Comparison of ENCODE assay signal across 8 mouse cellular contexts in the genomic region with DNA sequence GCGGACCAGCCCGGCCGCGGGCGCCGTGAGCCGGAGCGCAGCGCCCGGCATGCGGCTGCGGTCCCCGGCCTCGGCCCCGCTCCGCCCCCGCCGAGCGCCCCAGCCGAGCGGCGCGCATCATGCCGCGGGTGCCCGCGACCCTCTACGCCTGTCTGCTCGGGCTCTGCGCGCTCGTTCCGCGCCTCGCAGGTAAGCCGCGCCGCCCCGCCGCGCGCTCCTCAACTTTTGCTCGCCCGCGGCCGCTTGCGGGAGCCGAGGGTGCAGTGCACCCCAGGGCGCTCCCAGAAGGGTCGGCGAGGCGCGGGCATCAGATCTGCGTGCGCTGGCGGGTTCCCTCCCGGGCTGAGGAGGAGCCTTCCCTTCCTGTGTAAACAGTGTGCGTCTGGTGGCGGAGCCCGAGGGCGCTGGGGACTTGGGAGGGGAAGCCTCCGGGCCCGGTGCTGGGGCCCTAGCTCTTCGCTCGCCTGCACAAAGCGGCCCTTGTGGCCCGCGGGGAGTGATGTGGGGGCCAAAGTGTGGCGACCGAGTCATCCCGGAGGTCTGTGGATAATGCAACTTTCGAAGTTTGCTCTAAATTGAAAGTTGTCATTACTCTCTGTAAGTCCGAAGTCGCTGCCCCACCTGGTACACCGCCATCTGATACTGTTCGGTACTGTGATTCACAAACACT. TPM values are rescaled to one million over a fixed set of nuclear protein-coding genes. Genes with fewer than 3 reads are reported as not detected.
DNase-seq lines count a peak whose midpoint lies in the region; ATAC-seq lines count a peak whose summit lies in the region.

No protein-coding gene starts in this region.

- under 1% methylated on average over 76 of the region's 76 CpGs for WGBS in hindbrain, embryonic 13.5 days
- under 1% methylated on average over 74 of the region's 76 CpGs for WGBS in limb, embryonic 12.5 days
- under 1% methylated on average over 67 of the region's 76 CpGs for WGBS in midbrain, embryonic 10.5 days

- peaks cover 86% of the 10 kb centered on the region for H3K27me3 ChIP-seq in hindbrain, embryonic 13.5 days
- H3K27me3 ChIP-seq in limb, embryonic 12.5 days: no peaks in the 10 kb centered on the region
- H3K27me3 ChIP-seq in midbrain, embryonic 10.5 days (ENCODE audit: low read depth, poor library complexity, severe bottlenecking): peaks cover 74% of the 10 kb centered on the region

- ATAC-seq in hindbrain, embryonic 13.5 days (ENCODE audit: low FRiP score): peak; percentile 81
- peak; percentile 67 for ATAC-seq in limb, embryonic 12.5 days (ENCODE audit: insufficient number of reproducible peaks, insufficient read depth, low FRiP score, low TSS enrichment, low read depth)

- peak overlapping the region; percentile 75 for H3K9ac ChIP-seq in hindbrain, embryonic 13.5 days
- peak overlapping the region; percentile 91 for H3K9ac ChIP-seq in limb, embryonic 12.5 days (replicated peaks)

- peak overlapping the region; percentile 99 for H3K4me2 ChIP-seq in hindbrain, embryonic 13.5 days
- H3K4me2 ChIP-seq in limb, embryonic 12.5 days: peak overlapping the region; percentile 80

- DNase-seq in left cerebral cortex, postnatal 36 days (ENCODE audit: low spot score in 2 of 2): peak; percentile 23 to 27
- no peak for DNase-seq in left cerebral cortex, adult 11 months (ENCODE audit: low spot score)
- peak; percentile 61 for DNase-seq in cerebellum, adult 11-12 months
- peak; percentile 54 for DNase-seq in gastrocnemius, adult 18-20 months (ENCODE audit: low spot score)
- peak; percentile 61 for DNase-seq in midbrain, embryonic 10.5 days (ENCODE audit: low spot score)
- peak; percentile 70 for DNase-seq in testis, postnatal 10 days (ENCODE audit: low spot score)

- peak overlapping the region; percentile 70 for H3K4me3 ChIP-seq in hindbrain, embryonic 13.5 days
- peak overlapping the region; percentile 88 for H3K4me3 ChIP-seq in limb, embryonic 12.5 days (replicated peaks)
- H3K4me3 ChIP-seq in midbrain, embryonic 10.5 days: peak overlapping the region; percentile 87

- H3K9me3 ChIP-seq in hindbrain, embryonic 13.5 days: no peaks in the 10 kb centered on the region
- H3K9me3 ChIP-seq in limb, embryonic 12.5 days: no peaks in the 10 kb centered on the region
- no peaks in the 10 kb centered on the region for H3K9me3 ChIP-seq in midbrain, embryonic 10.5 days (replicated peaks)

- H3K36me3 ChIP-seq in hindbrain, embryonic 13.5 days: no peaks in the 10 kb centered on the region
- H3K36me3 ChIP-seq in limb, embryonic 12.5 days: no peaks in the 10 kb centered on the region
- H3K36me3 ChIP-seq in midbrain, embryonic 10.5 days: no peaks in the 10 kb centered on the region

- H3K27ac ChIP-seq in hindbrain, embryonic 13.5 days: no peak overlapping the region; the same call in 1 of the 2 replicates
- H3K27ac ChIP-seq in limb, embryonic 12.5 days: peak overlapping the region; percentile 92
- H3K27ac ChIP-seq in midbrain, embryonic 10.5 days (replicated peaks): peak overlapping the region; percentile 86

- H3K4me1 ChIP-seq in hindbrain, embryonic 13.5 days (replicated peaks): peaks cover 38% of the 10 kb centered on the region
- peaks cover 47% of the 10 kb centered on the region for H3K4me1 ChIP-seq in limb, embryonic 12.5 days (replicated peaks)
- H3K4me1 ChIP-seq in midbrain, embryonic 10.5 days: peaks cover 50% of the 10 kb centered on the region

- intact Hi-C loops in left cerebral cortex, postnatal 36 days (cut with DNase I): no loop called here

RNA-seq across cellular contexts. Expression of a gene that starts 0.5 kb away (rescaled TPM):
- total RNA-seq in left cerebral cortex, postnatal 36 days (2021): 10 to 100 TPM; 35.6 to 37.1 TPM
- total RNA-seq in gastrocnemius, adult 18-20 months (2021): 100 to 1,000 TPM in 1 of 2 experiments, 10 to 100 TPM in 1; 94.8 to 115 TPM
- 9.7 and 11.0 TPM in 2 replicates for polyA plus RNA-seq in hindbrain, embryonic 13.5 days (2015; fragmentation: Nextera tagmentation; extraction: Ambion mirVana)
- polyA plus RNA-seq in limb, embryonic 12.5 days (2016; fragmentation: Nextera tagmentation; extraction: Ambion mirVana): 77.9 and 86.0 TPM in 2 replicates
- 9.0 and 13.6 TPM in 2 replicates for polyA plus RNA-seq in midbrain, embryonic 10.5 days (2016; fragmentation: Nextera tagmentation; extraction: Ambion mirVana)

RNA-seq across cellular contexts. Expression of a gene that starts 36.1 kb away (rescaled TPM):
- under 1 TPM in 1 of 2 experiments, not detected in 1; 0.10 TPM for total RNA-seq in left cerebral cortex, postnatal 36 days (2021)
- not detected for total RNA-seq in gastrocnemius, adult 18-20 months (2021)
- polyA plus RNA-seq in hindbrain, embryonic 13.5 days (2015; fragmentation: Nextera tagmentation; extraction: Ambion mirVana): not detected in 2 replicates
- 0.11 and 0.18 TPM in 2 replicates for polyA plus RNA-seq in limb, embryonic 12.5 days (2016; fragmentation: Nextera tagmentation; extraction: Ambion mirVana)
- 0.10 and 0.15 TPM in 2 replicates for polyA plus RNA-seq in midbrain, embryonic 10.5 days (2016; fragmentation: Nextera tagmentation; extraction: Ambion mirVana)
